Mouse (Mus musculus) CH12.LX (cell line): ENCODE data around the gene Pde1c. TPM values are rescaled to one million over a fixed set of nuclear protein-coding genes. Genes with fewer than 3 reads are reported as not detected.

ENCODE experiments used
- DNase-seq: peaks from one replicate; pipeline ENCODE4 v3.0.0-alpha.2; 2013; ENCODE audit errors: extremely low read depth
- H3K27ac ChIP-seq: 2 replicates; pipeline ENCODE4 v1.5.1; 2012; ENCODE audit warnings: low read depth, mild to moderate bottlenecking, control low read depth, moderate library complexity; ENCODE audit not compliant: insufficient read depth
- H3K27me3 ChIP-seq: replicated peaks from 2 replicates; pipeline ENCODE3; 2012; ENCODE audit warnings: inconsistent platforms
- H3K36me3 ChIP-seq, 2 experiments: replicated peaks in 1 of 2; 2 replicates each; pipeline versions ENCODE3 to v1.6.1; 2012; ENCODE audit warnings: inconsistent platforms in 1 of 2, low read length in 1 of 2, mild to moderate bottlenecking in 1 of 2, mixed read lengths in 1 of 2, moderate library complexity in 1 of 2; ENCODE audit not compliant: control insufficient read depth in 1 of 2, insufficient read depth in 1 of 2
- H3K4me1 ChIP-seq, 2 experiments: 2 replicates each; pipeline ENCODE4 v1.6.1; 2012; ENCODE audit warnings: inconsistent platforms in 1 of 2, moderate library complexity in 1 of 2; ENCODE audit not compliant: insufficient read depth in 2 of 2, control insufficient read depth in 1 of 2
- H3K4me2 ChIP-seq: 2 replicates; pipeline ENCODE4 v1.6.1; 2012; ENCODE audit warnings: low read depth, mild to moderate bottlenecking, control low read depth; ENCODE audit not compliant: poor library complexity, insufficient read depth, severe bottlenecking
- H3K4me3 ChIP-seq, 3 experiments: fragments of 150-350 bp in 1 of 3; sonication (generic) in 1 of 3; replicated peaks in 1 of 3; 2 replicates each; pipeline versions ENCODE3 to v1.5.1; 2011 to 2012; ENCODE audit warnings: low read depth in 2 of 3, low read length in 2 of 3, mild to moderate bottlenecking in 2 of 3, moderate library complexity in 2 of 3, control low read depth in 1 of 3, improper control_type of control experiment in 1 of 3, inconsistent platforms in 1 of 3, mixed read lengths in 1 of 3; ENCODE audit not compliant: poor library complexity in 1 of 3
- H3K79me2 ChIP-seq: replicated peaks from 2 replicates; pipeline ENCODE4 v1.6.1; 2012; ENCODE audit warnings: mild to moderate bottlenecking, moderate library complexity; ENCODE audit not compliant: control insufficient read depth, poor library complexity, insufficient read depth, severe bottlenecking; ENCODE audit errors: extremely low read depth
- H3K9ac ChIP-seq: 2 replicates; pipeline ENCODE4 v1.6.1; 2012; ENCODE audit warnings: low read depth, mild to moderate bottlenecking, control low read depth, moderate library complexity; ENCODE audit not compliant: insufficient read depth
- H3K9me3 ChIP-seq: replicated peaks from 2 replicates; pipeline ENCODE3; 2012; ENCODE audit warnings: low read length, inconsistent platforms, mixed read lengths
- BHLHE40 ChIP-seq: IDR thresholded peaks from 2 replicates; pipeline ENCODE4 v1.6.1; 2011; ENCODE audit warnings: mild to moderate bottlenecking, low read depth, low read length, improper control_type of control experiment
- CHD2 ChIP-seq: IDR thresholded peaks from 2 replicates; pipeline ENCODE4 v1.6.1; 2011; ENCODE audit warnings: low read length, improper control_type of control experiment
- CTCF ChIP-seq, 2 experiments: IDR thresholded peaks in 1 of 2; conservative IDR thresholded peaks in 1 of 2; 2 replicates each; pipeline ENCODE4 v1.5.1; 2011 to 2012; ENCODE audit warnings: low read depth in 2 of 2, low read length in 2 of 2, improper control_type of control experiment in 1 of 2, inconsistent platforms in 1 of 2, mild to moderate bottlenecking in 1 of 2, moderate library complexity in 1 of 2
- E2F4 ChIP-seq: IDR thresholded peaks from 2 replicates; pipeline ENCODE4 v1.6.1; 2011; ENCODE audit warnings: low read depth, low read length, improper control_type of control experiment; ENCODE audit not compliant: insufficient replicate concordance
- ELF1 ChIP-seq: IDR thresholded peaks from 2 replicates; pipeline ENCODE4 v1.6.1; 2014; ENCODE audit warnings: low read depth, mild to moderate bottlenecking, inconsistent platforms, low read length, improper control_type of control experiment
- EP300 ChIP-seq: IDR thresholded peaks from 2 replicates; pipeline ENCODE4 v1.6.1; 2011; ENCODE audit warnings: low read length, improper control_type of control experiment
- GABPA ChIP-seq: IDR thresholded peaks from 2 replicates; pipeline ENCODE4 v1.6.1; 2012; ENCODE audit warnings: low read depth, low read length, improper control_type of control experiment, inconsistent platforms; ENCODE audit not compliant: insufficient replicate concordance
- IRF4 ChIP-seq: IDR thresholded peaks from 2 replicates; pipeline ENCODE4 v1.6.1; 2014; ENCODE audit warnings: low read depth, mild to moderate bottlenecking, inconsistent platforms, low read length, improper control_type of control experiment
- JUND ChIP-seq: conservative IDR thresholded peaks from 2 replicates; pipeline ENCODE4 v1.6.1; 2011; ENCODE audit warnings: low read depth, low read length, improper control_type of control experiment
- KAT2A ChIP-seq: IDR thresholded peaks from 2 replicates; pipeline ENCODE4 v1.6.1; 2012; ENCODE audit warnings: low read length, improper control_type of control experiment, inconsistent platforms; ENCODE audit not compliant: insufficient replicate concordance
- MAFK ChIP-seq: IDR thresholded peaks from 2 replicates; pipeline ENCODE4 v1.6.1; 2011; ENCODE audit warnings: low read length, improper control_type of control experiment; ENCODE audit not compliant: insufficient replicate concordance
- MAX ChIP-seq: IDR thresholded peaks from 2 replicates; pipeline ENCODE4 v1.6.1; 2011; ENCODE audit warnings: low read length, improper control_type of control experiment
- MEF2A ChIP-seq: IDR thresholded peaks from 2 replicates; pipeline ENCODE4 v1.6.1; 2014; ENCODE audit warnings: low read depth, mild to moderate bottlenecking, inconsistent platforms, low read length, improper control_type of control experiment, borderline replicate concordance
- NELFE ChIP-seq: IDR thresholded peaks from 2 replicates; pipeline ENCODE4 v1.6.1; 2011; ENCODE audit warnings: low read depth, low read length, improper control_type of control experiment
- NRF1 ChIP-seq: IDR thresholded peaks from 2 replicates; pipeline ENCODE4 v1.6.1; 2014; ENCODE audit warnings: low read depth, mild to moderate bottlenecking, inconsistent platforms, low read length, improper control_type of control experiment, moderate library complexity
- PAX5 ChIP-seq: IDR thresholded peaks from 2 replicates; pipeline ENCODE4 v1.6.1; 2012; ENCODE audit warnings: low read length, inconsistent platforms, mixed read lengths
- POLR2A ChIP-seq: IDR thresholded peaks from 2 replicates; pipeline ENCODE4 v1.6.1; 2011; ENCODE audit warnings: low read depth, mild to moderate bottlenecking, improper control_type of control experiment, low read length
- POLR2AphosphoS2 ChIP-seq: IDR thresholded peaks from 2 replicates; pipeline ENCODE4 v1.6.1; 2011; ENCODE audit warnings: low read depth, low read length, improper control_type of control experiment
- RAD21 ChIP-seq: IDR thresholded peaks from 2 replicates; pipeline ENCODE4 v1.6.1; 2011; ENCODE audit warnings: low read depth, mild to moderate bottlenecking, low read length, improper control_type of control experiment, moderate library complexity
- RCOR1 ChIP-seq: conservative IDR thresholded peaks from 2 replicates; pipeline ENCODE4 v1.6.1; 2012; ENCODE audit warnings: low read depth, mild to moderate bottlenecking, inconsistent platforms, low read length, improper control_type of control experiment
- SMC3 ChIP-seq: IDR thresholded peaks from 2 replicates; pipeline ENCODE4 v1.6.1; 2011; ENCODE audit warnings: low read depth, low read length, improper control_type of control experiment
- TCF12 ChIP-seq: IDR thresholded peaks from 2 replicates; pipeline ENCODE4 v1.6.1; 2014; ENCODE audit warnings: low read depth, mild to moderate bottlenecking, inconsistent platforms, low read length, improper control_type of control experiment
- UBTF ChIP-seq: IDR thresholded peaks from 2 replicates; pipeline ENCODE4 v1.6.1; 2012; ENCODE audit warnings: low read depth, mild to moderate bottlenecking, inconsistent platforms, low read length, improper control_type of control experiment, moderate library complexity
- ZC3H11A ChIP-seq: IDR thresholded peaks from 2 replicates; pipeline ENCODE4 v1.6.1; 2012; ENCODE audit warnings: low read depth, mild to moderate bottlenecking, inconsistent platforms, low read length, improper control_type of control experiment
- ZKSCAN1 ChIP-seq: IDR thresholded peaks from 2 replicates; pipeline ENCODE4 v1.6.1; 2012; ENCODE audit warnings: low read depth, inconsistent platforms, low read length, improper control_type of control experiment, borderline replicate concordance
- ZMIZ1 ChIP-seq: IDR thresholded peaks from 2 replicates; pipeline ENCODE4 v1.6.1; 2012; ENCODE audit warnings: low read depth, mild to moderate bottlenecking, inconsistent platforms, low read length, improper control_type of control experiment
- ZNF384 ChIP-seq: IDR thresholded peaks from 2 replicates; pipeline ENCODE4 v1.6.1; 2012; ENCODE audit warnings: low read depth, low read length, improper control_type of control experiment, inconsistent platforms
- dilution Hi-C: fragments of 300-500 bp; cut with MboI; formaldehyde crosslinking; loops from 2 replicates; pipeline ENCODE4 v1.14.3; 2020; ENCODE audit warnings: low sequenced_read_pairs; ENCODE audit not compliant: extremely low pct_unique_long_range_greater_than_20kb, extremely low pct_ligation_motif_present
- in situ Hi-C: fragments of 300-500 bp; cut with MboI; formaldehyde crosslinking; loops from 3 replicates; pipeline ENCODE4 v1.14.3; 2019; ENCODE audit warnings: low sequenced_read_pairs, low pct_ligation_motif_present, low pct_unique_long_range_greater_than_20kb, mixed read lengths
- polyA plus RNA-seq: library from polyadenylated mRNA; unstranded; fragments of >175 nt; gene quantifications from 2 replicates; pipeline ENCODE4 v1.2.1, GENCODE M21; 2012; ENCODE audit warnings: low read depth; ENCODE audit not compliant: insufficient read length
- total RNA-seq, 2 experiments: library from RNA; depleted of rRNA; stranded (reverse); fragments of 300-350 nt in 1 of 2; fragments of >200 nt in 1 of 2; gene quantifications; 2 replicates each; pipeline ENCODE4 v1.2.3; 2012 to 2014

The Pde1c gene
- total and polyA plus RNA-seq, 3 experiments, result 2.3 to 3.8 (median 2.4) TPM

DNA sequence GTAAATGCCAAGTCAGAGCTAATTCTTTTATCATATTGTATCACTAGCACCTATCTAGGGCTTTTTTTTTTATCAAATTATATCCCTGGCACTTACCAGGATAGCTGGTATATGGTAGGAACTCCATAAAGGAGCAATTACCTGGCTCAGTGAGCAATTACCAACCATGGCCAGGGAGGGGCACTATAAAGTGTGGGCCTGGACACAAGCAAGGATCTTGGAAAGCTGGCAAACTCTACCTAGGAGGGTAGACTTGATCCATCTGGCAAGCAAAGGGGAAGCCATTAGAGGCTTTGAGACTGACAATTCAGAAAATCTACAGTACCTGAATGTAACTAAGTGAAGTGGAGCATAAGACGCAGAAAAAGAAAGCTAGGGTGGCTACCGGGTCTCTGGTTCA lies 10.2 kb downstream of the Pde1c start:
- H3K27me3 ChIP-seq, result no peaks in the 10 kb centered on the region
- DNase-seq, result no peak
- no peak overlapping the region for H3K27ac ChIP-seq
- no peak overlapping the region for H3K4me2 ChIP-seq
- no peaks in the 10 kb centered on the region for H3K36me3 ChIP-seq
- H3K9me3 ChIP-seq, result no peaks in the 10 kb centered on the region
- no peak overlapping the region for H3K4me3 ChIP-seq
- dilution Hi-C loops, result no loop called here
- no peaks in the 10 kb centered on the region for H3K4me1 ChIP-seq
- TF ChIP-seq CTCF (conservative IDR thresholded peaks at IDR 0.05 in 1 of 2, IDR thresholded peaks at IDR 0.05 in 1 of 2; ENCODE audit: low read depth in 2 of 2, low read length in 2 of 2), result 0 out of 4 replicates have a peak, but pooled peaks of 1 of the 2 experiments have one; percentile 8
- TF ChIP-seq MEF2A, result no peak
- TF ChIP-seq, all 38 proteins: peak for 1
- in situ Hi-C loops, result no loop called here
- Histone ChIP-seq H3K79me2 (no peaks in the 10 kb centered on the region), H3K9ac (no peak overlapping the region)

DNA sequence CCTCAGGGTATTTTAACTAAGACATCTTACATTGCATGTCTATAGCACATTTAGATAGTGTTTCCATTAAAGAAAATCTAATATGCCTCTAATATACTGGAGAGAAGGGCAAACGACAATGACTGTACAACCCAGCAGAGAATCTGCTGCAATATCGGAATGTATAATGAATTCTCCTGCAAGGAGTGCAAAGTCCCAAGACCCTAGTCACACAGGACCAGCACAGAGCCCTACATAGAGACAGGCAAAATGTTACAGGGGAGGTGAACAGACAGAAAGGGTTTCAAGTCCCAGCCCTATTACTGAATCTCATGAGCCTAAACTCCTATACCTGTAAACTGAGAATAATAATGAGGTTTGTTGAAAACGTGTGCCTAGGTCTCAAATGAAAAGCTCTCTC lies 13.1 kb downstream of the Pde1c start:
- H3K4me3 ChIP-seq, result no peak overlapping the region
- no peak for DNase-seq
- no peaks in the 10 kb centered on the region for H3K36me3 ChIP-seq
- no peak overlapping the region for H3K4me2 ChIP-seq
- H3K9ac ChIP-seq, result no peak overlapping the region
- no peaks in the 10 kb centered on the region for H3K9me3 ChIP-seq
- H3K27me3 ChIP-seq, result no peaks in the 10 kb centered on the region
- H3K27ac ChIP-seq, result no peak overlapping the region
- no peaks in the 10 kb centered on the region for H3K79me2 ChIP-seq
- H3K4me1 ChIP-seq, result no peaks in the 10 kb centered on the region
- TF ChIP-seq SMC3 (no peak), E2F4 (no peak), ZC3H11A (no peak), IRF4 (no peak), EP300 (no peak), POLR2AphosphoS2 (no peak), PAX5 (no peak), ZMIZ1 (no peak), MAX (no peak), NELFE (no peak), NRF1 (no peak), UBTF (no peak)
- in situ Hi-C loops, result no loop called here
- dilution Hi-C loops, result no loop called here

DNA sequence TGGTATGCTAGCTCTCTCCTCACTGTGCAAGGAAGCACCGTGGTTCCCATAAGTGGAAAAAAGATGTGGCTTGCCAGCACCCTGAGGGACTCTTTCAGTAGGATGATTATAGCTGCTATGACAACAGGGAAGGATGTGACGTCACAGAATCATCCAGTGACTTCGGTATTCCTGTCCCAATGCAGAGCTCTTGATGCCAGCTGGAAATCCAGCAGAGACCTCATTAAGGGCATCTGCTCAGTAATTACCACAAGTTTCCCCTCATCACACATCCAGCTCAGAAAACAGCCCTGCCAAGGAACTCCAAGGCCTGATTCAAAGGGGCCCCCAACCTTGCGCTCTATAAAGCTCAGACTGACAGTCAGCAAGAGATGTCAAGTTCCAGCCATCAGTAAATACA lies 13.5 kb downstream of the Pde1c start:
- Histone ChIP-seq H3K36me3 (no peaks in the 10 kb centered on the region), H3K9me3 (no peaks in the 10 kb centered on the region), H3K27me3 (no peaks in the 10 kb centered on the region), H3K9ac (no peak overlapping the region), H3K4me3 (no peak overlapping the region), H3K4me1 (no peaks in the 10 kb centered on the region), H3K79me2 (no peaks in the 10 kb centered on the region), H3K27ac (no peak overlapping the region), H3K4me2 (no peak overlapping the region)
- no peak for DNase-seq
- TF ChIP-seq GABPA (no peak), ZMIZ1 (no peak), RAD21 (no peak), KAT2A (no peak), ZKSCAN1 (no peak), IRF4 (no peak), TCF12 (no peak), MAX (no peak), JUND (no peak), ZNF384 (no peak), CHD2 (no peak), PAX5 (no peak), POLR2AphosphoS2 (no peak), BHLHE40 (no peak), ELF1 (no peak), MAFK (no peak), RCOR1 (no peak), POLR2A (no peak)
- dilution Hi-C loops, result no loop called here
- in situ Hi-C loops, result no loop called here
